Mouse (Mus musculus) stomach, postnatal 0 days (tissue): ENCODE results near the gene Stag1. TPM values are rescaled to one million over a fixed set of nuclear protein-coding genes. Genes with fewer than 3 reads are reported as not detected.

Experiments
- ATAC-seq: fragments of 200-750 bp; cut with Nextera tagmentation; 2 replicates; pipeline ENCODE4 v1.8.0; 2017; ENCODE audit not compliant: low FRiP score, low TSS enrichment
- DNase-seq: peaks from one replicate; pipeline ENCODE4 v3.0.0-alpha.2; 2016; ENCODE audit warnings: low spot score
- H3K27ac ChIP-seq: fragments of 300-500 bp; sonication (generic); replicated peaks from 2 replicates; pipeline ENCODE4 v1.5.1; 2014; ENCODE audit warnings: mild to moderate bottlenecking, control low read depth
- H3K27me3 ChIP-seq: fragments of 300-500 bp; sonication (generic); 2 replicates; pipeline ENCODE4 v1.6.1; 2014; ENCODE audit warnings: low read length; ENCODE audit not compliant: control insufficient read depth, insufficient read depth
- H3K36me3 ChIP-seq: fragments of 300-500 bp; sonication (generic); 2 replicates; pipeline ENCODE4 v1.6.1; 2014; ENCODE audit warnings: low read length, mixed read lengths; ENCODE audit not compliant: control insufficient read depth, insufficient read depth
- H3K4me1 ChIP-seq: fragments of 300-500 bp; sonication (generic); replicated peaks from 2 replicates; pipeline ENCODE4 v1.6.1; 2014; ENCODE audit warnings: antibody characterized with exemption; ENCODE audit not compliant: control insufficient read depth, insufficient read depth
- H3K4me2 ChIP-seq: fragments of 300-500 bp; sonication (generic); replicated peaks from 2 replicates; pipeline ENCODE4 v1.6.1; 2014; ENCODE audit warnings: low read depth, mild to moderate bottlenecking, control low read depth, moderate library complexity
- H3K4me3 ChIP-seq: fragments of 300-500 bp; sonication (generic); 2 replicates; pipeline ENCODE4 v1.5.1; 2014; ENCODE audit warnings: low read depth, low read length, control low read depth
- H3K9ac ChIP-seq: fragments of 300-500 bp; sonication (generic); 2 replicates; pipeline ENCODE4 v1.6.1; 2014; ENCODE audit warnings: mild to moderate bottlenecking, low read length, control low read depth, mixed read lengths
- H3K9me3 ChIP-seq: fragments of 300-500 bp; sonication (generic); 2 replicates; pipeline ENCODE4 v1.6.1; 2016; ENCODE audit warnings: low read length; ENCODE audit not compliant: control insufficient read depth
- CTCF ChIP-seq: IDR thresholded peaks from 2 replicates; pipeline ENCODE4 v1.5.1; 2016; ENCODE audit warnings: antibody characterized with exemption, low read depth, mild to moderate bottlenecking, moderate library complexity
- EP300 ChIP-seq: optimal IDR thresholded peaks from 2 replicates; pipeline ENCODE3; 2016; ENCODE audit warnings: antibody characterized with exemption
- whole genome bisulfite sequencing: fragments of 180-500 bp; shearing (Covaris S2); extraction: QIAGEN DNeasy Blood & Tissue Kit; methylation state at CpG from one replicate; pipeline ENCODE4 v1.1.7; 2014; 5-methylcytosine and 5-hydroxymethylcytosine counted together
- polyA plus RNA-seq: library from polyadenylated mRNA; unstranded; fragments of >200 nt; fragmentation: Nextera tagmentation; extraction: Ambion mirVana; gene quantifications from 2 replicates; pipeline ENCODE4 v1.2.1, GENCODE M21; 2015

Stag1 gene
- polyA plus RNA-seq, 1 experiment from 2014 or later = 25.0 TPM

- DNase-seq = no peak
- Histone ChIP-seq H3K4me2 (no peak overlapping the region), H3K9ac (no peak overlapping the region), H3K27ac (no peak overlapping the region), H3K36me3 (no peaks in the 10 kb centered on the region), H3K27me3 (no peaks in the 10 kb centered on the region), H3K9me3 (no peaks in the 10 kb centered on the region), H3K4me3 (no peak overlapping the region), H3K4me1 (no peaks in the 10 kb centered on the region)
- TF ChIP-seq CTCF (no peak), EP300 (no peak)
- WGBS = 82% methylated on average over 8 of the region's 8 CpGs
- no peak for ATAC-seq
Observed at GRCm38 (mm10) chr9:100596317-100596716, 1.3 kb upstream of the Stag1 start.

DNA sequence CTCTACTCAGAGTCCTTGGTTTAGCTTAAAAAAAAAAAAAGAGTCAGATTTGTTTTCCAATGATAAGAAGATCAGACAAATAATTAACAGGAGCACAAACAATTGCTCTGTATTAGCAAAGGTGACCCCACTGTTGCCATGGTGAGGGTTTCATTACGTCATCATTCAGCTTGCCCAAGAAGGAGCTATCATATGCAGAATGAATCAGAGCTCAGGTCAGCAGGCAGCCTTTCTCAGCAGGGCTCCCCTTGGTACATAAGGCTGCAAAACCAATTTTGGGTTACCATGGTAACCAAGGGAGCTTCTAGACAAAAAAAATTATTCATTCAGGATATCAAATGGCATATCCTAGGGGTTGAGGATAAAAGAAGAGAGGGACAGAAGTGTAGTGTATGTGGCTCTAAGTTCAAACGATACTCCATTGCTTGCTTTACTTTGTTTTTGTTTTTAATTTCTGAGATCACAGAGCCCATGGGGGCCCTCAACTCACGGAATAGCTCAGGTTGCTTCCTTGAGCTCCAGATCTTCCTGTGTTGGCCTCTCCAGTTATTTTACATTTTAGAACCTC is 2.2 kb downstream of the Stag1 start:
- 69% methylated on average over 3 of the region's 3 CpGs for WGBS
- H3K27me3 ChIP-seq = no peaks in the 10 kb centered on the region
- H3K4me1 ChIP-seq = no peaks in the 10 kb centered on the region
- H3K4me3 ChIP-seq = no peak overlapping the region
- DNase-seq = peak; percentile 34
- H3K9me3 ChIP-seq = no peaks in the 10 kb centered on the region
- TF ChIP-seq CTCF = no peak
- TF ChIP-seq EP300 = no peak
- peak; percentile 71; the same call in 1 of the 2 replicates for ATAC-seq
- no peak overlapping the region for H3K27ac ChIP-seq
- no peak overlapping the region for H3K9ac ChIP-seq
- H3K36me3 ChIP-seq = no peaks in the 10 kb centered on the region
- H3K4me2 ChIP-seq = no peak overlapping the region

GRCm38 (mm10) chr9:100602130-100602529 is 4.5 kb downstream of the Stag1 start:
- no peaks in the 10 kb centered on the region for H3K27me3 ChIP-seq
- no peak overlapping the region for H3K27ac ChIP-seq
- TF ChIP-seq EP300 = no peak
- no peak for TF ChIP-seq CTCF
- no peak for DNase-seq
- H3K4me2 ChIP-seq = no peak overlapping the region
- WGBS = 76% methylated on average over 1 of the region's 1 CpGs
- H3K9ac ChIP-seq = no peak overlapping the region
- H3K36me3 ChIP-seq = no peaks in the 10 kb centered on the region
- H3K4me1 ChIP-seq = no peaks in the 10 kb centered on the region; the same call in 1 of the 2 replicates
- no peak overlapping the region for H3K4me3 ChIP-seq
- no peak for ATAC-seq
- H3K9me3 ChIP-seq = no peaks in the 10 kb centered on the region

DNA sequence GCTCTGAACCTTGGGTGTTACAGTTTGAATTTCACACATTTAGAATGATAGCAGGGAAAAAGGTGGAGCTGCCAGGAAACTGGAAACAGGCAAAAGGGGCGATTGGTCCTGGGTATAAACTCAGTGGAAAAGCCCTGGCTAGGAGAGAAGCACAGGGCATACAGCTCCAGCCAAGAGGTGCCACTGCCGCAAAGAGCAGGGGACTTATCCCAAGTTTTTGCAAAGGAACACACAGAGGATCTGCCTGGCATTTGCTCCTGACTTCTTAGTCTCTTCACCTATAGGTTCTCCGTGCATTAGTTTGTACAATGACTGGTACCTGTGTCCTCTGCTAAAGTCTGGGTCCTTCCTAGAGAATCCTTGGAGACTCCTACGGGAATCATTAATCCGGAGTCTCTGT is 5.6 kb downstream of the Stag1 start:
- H3K9me3 ChIP-seq = no peaks in the 10 kb centered on the region
- no peak overlapping the region for H3K9ac ChIP-seq
- H3K27ac ChIP-seq = no peak overlapping the region
- H3K4me2 ChIP-seq = no peak overlapping the region
- no peaks in the 10 kb centered on the region for H3K36me3 ChIP-seq
- no peak for DNase-seq
- TF ChIP-seq EP300 (no peak), CTCF (no peak)
- 61% methylated on average over 5 of the region's 5 CpGs for WGBS
- no peaks in the 10 kb centered on the region; the same call in 1 of the 2 replicates for H3K4me1 ChIP-seq
- H3K27me3 ChIP-seq = no peaks in the 10 kb centered on the region
- no peak for ATAC-seq
- H3K4me3 ChIP-seq = no peak overlapping the region

- Histone ChIP-seq H3K36me3 (no peaks in the 10 kb centered on the region), H3K27ac (no peak overlapping the region), H3K4me2 (no peak overlapping the region), H3K4me3 (no peak overlapping the region), H3K4me1 (no peaks in the 10 kb centered on the region; the same call in 1 of the 2 replicates), H3K9ac (no peak overlapping the region), H3K9me3 (no peaks in the 10 kb centered on the region), H3K27me3 (no peaks in the 10 kb centered on the region)
- no peak for DNase-seq
- 82% methylated on average over 1 of the region's 1 CpGs for WGBS
- no peak for ATAC-seq
- TF ChIP-seq EP300 (no peak), CTCF (no peak)
Observed at GRCm38 (mm10) chr9:100605522-100605921, 7.9 kb downstream of the Stag1 start.

DNA sequence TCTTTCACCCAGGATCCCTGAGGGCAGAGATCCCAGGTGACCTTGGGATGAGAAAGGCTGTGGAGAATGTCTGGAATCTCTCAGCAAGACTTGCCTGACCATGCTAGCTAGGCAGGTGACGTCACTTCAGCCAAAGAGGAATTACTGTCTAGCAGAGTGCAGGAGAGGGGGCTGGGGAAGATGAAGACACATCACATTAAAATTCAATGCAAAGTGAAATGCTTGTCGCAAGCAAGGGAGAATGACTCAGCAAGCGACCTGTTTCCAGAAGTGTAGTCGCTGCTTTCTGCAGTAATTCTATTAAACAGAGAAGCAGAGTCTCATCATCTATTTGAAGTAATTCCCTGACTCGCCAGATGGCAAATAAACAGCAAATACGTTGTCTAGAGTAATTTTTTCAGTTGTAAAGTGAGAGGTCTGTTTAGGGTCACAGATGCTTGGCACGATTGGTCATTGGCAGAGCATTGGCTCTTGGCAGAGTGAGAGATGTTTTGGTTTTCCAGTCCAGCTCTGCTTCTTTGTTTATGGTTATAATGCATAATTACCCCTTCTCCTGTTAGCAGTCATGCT is 8.5 kb downstream of the Stag1 start:
- no peak overlapping the region for H3K9ac ChIP-seq
- no peak overlapping the region for H3K4me3 ChIP-seq
- 29% methylated on average over 7 of the region's 7 CpGs for WGBS
- H3K36me3 ChIP-seq = no peaks in the 10 kb centered on the region
- DNase-seq (no peak), ATAC-seq (no peak)
- no peak for TF ChIP-seq CTCF
- no peak for TF ChIP-seq EP300
- no peak overlapping the region for H3K4me2 ChIP-seq
- H3K4me1 ChIP-seq = no peaks in the 10 kb centered on the region; the same call in 1 of the 2 replicates
- H3K27ac ChIP-seq = no peak overlapping the region
- no peaks in the 10 kb centered on the region for H3K9me3 ChIP-seq
- no peaks in the 10 kb centered on the region for H3K27me3 ChIP-seq
